Mouse (Mus musculus) stomach, postnatal 0 days (tissue): ENCODE results near the gene Dnah5. TPM values are rescaled to one million over a fixed set of nuclear protein-coding genes. Genes with fewer than 3 reads are reported as not detected.
A peak's percentile ranks its signal among the peaks of the same experiment; 100 is the strongest.

Experiments used
- ATAC-seq: fragments of 200-750 bp; cut with Nextera tagmentation; 2 replicates; pipeline ENCODE4 v1.8.0; 2017; ENCODE audit not compliant: low FRiP score, low TSS enrichment
- DNase-seq: peaks from one replicate; pipeline ENCODE4 v3.0.0-alpha.2; 2016; ENCODE audit warnings: low spot score
- H3K27ac ChIP-seq: fragments of 300-500 bp; sonication (generic); replicated peaks from 2 replicates; pipeline ENCODE4 v1.5.1; 2014; ENCODE audit warnings: mild to moderate bottlenecking, control low read depth
- H3K27me3 ChIP-seq: fragments of 300-500 bp; sonication (generic); 2 replicates; pipeline ENCODE4 v1.6.1; 2014; ENCODE audit warnings: low read length; ENCODE audit not compliant: control insufficient read depth, insufficient read depth
- H3K36me3 ChIP-seq: fragments of 300-500 bp; sonication (generic); 2 replicates; pipeline ENCODE4 v1.6.1; 2014; ENCODE audit warnings: low read length, mixed read lengths; ENCODE audit not compliant: control insufficient read depth, insufficient read depth
- H3K4me1 ChIP-seq: fragments of 300-500 bp; sonication (generic); replicated peaks from 2 replicates; pipeline ENCODE4 v1.6.1; 2014; ENCODE audit warnings: antibody characterized with exemption; ENCODE audit not compliant: control insufficient read depth, insufficient read depth
- H3K4me2 ChIP-seq: fragments of 300-500 bp; sonication (generic); replicated peaks from 2 replicates; pipeline ENCODE4 v1.6.1; 2014; ENCODE audit warnings: low read depth, mild to moderate bottlenecking, control low read depth, moderate library complexity
- H3K4me3 ChIP-seq: fragments of 300-500 bp; sonication (generic); 2 replicates; pipeline ENCODE4 v1.5.1; 2014; ENCODE audit warnings: low read depth, low read length, control low read depth
- H3K9ac ChIP-seq: fragments of 300-500 bp; sonication (generic); 2 replicates; pipeline ENCODE4 v1.6.1; 2014; ENCODE audit warnings: mild to moderate bottlenecking, low read length, control low read depth, mixed read lengths
- H3K9me3 ChIP-seq: fragments of 300-500 bp; sonication (generic); 2 replicates; pipeline ENCODE4 v1.6.1; 2016; ENCODE audit warnings: low read length; ENCODE audit not compliant: control insufficient read depth
- CTCF ChIP-seq: IDR thresholded peaks from 2 replicates; pipeline ENCODE4 v1.5.1; 2016; ENCODE audit warnings: antibody characterized with exemption, low read depth, mild to moderate bottlenecking, moderate library complexity
- EP300 ChIP-seq: optimal IDR thresholded peaks from 2 replicates; pipeline ENCODE3; 2016; ENCODE audit warnings: antibody characterized with exemption
- WGBS: fragments of 180-500 bp; shearing (Covaris S2); extraction: QIAGEN DNeasy Blood & Tissue Kit; methylation state at CpG from one replicate; pipeline ENCODE4 v1.1.7; 2014; 5-methylcytosine and 5-hydroxymethylcytosine counted together
- polyA plus RNA-seq: library from polyadenylated mRNA; unstranded; fragments of >200 nt; fragmentation: Nextera tagmentation; extraction: Ambion mirVana; gene quantifications from 2 replicates; pipeline ENCODE4 v1.2.1, GENCODE M21; 2015

The Dnah5 gene
- 0.01 TPM in 2 replicates for polyA plus RNA-seq

- no peak within 1 kb of the TSS for H3K27ac ChIP-seq
- H3K4me1 ChIP-seq = no peaks in the 10 kb centered on the region
- no peak within 1 kb of the TSS for H3K9ac ChIP-seq
- no peak within 1 kb of the TSS for H3K4me3 ChIP-seq
- DNase-seq (no peak), ATAC-seq (no peak)
- WGBS = 82% methylated on average over 20 of the region's 20 CpGs
- no peak for TF ChIP-seq EP300
- TF ChIP-seq CTCF = no peak
- H3K27me3 ChIP-seq = no peaks in the 10 kb centered on the region
- no peaks in the 10 kb centered on the region for H3K9me3 ChIP-seq
- no peaks in the 10 kb centered on the region for H3K36me3 ChIP-seq
- H3K4me2 ChIP-seq = no peak within 1 kb of the TSS
These were observed at the start of gene Dnah5 for GRCm38 (mm10) chr15:28203111-28204075. Gene Dnah5 (plus strand): TSS chr15:28203752.

GRCm38 (mm10) chr15:28154822-28155501 lies 48.6 kb upstream of the Dnah5 start:
- Histone ChIP-seq H3K4me2 (peak overlapping the region; percentile 48), H3K9me3 (no peaks in the 10 kb centered on the region), H3K27ac (no peak overlapping the region), H3K4me3 (peak overlapping the region; percentile 29), H3K4me1 (no peaks in the 10 kb centered on the region), H3K27me3 (no peaks in the 10 kb centered on the region), H3K9ac (no peak overlapping the region), H3K36me3 (no peaks in the 10 kb centered on the region)
- ATAC-seq (peak; percentile 55; the same call in 1 of the 2 replicates), DNase-seq (peak; percentile 54)
- WGBS = 5% methylated on average over 27 of the region's 27 CpGs
- TF ChIP-seq CTCF = peak; percentile 58
- no peak for TF ChIP-seq EP300

- no peaks in the 10 kb centered on the region for H3K36me3 ChIP-seq
- H3K4me2 ChIP-seq = peak overlapping the region; percentile 56
- H3K27ac ChIP-seq = peak overlapping the region; percentile 65
- ATAC-seq (peak; percentile 90), DNase-seq (peak; percentile 86)
- no peaks in the 10 kb centered on the region for H3K4me1 ChIP-seq
- peak overlapping the region; percentile 47 for H3K9ac ChIP-seq
- H3K27me3 ChIP-seq = no peaks in the 10 kb centered on the region
- TF ChIP-seq EP300 (no peak), CTCF (no peak)
- no peaks in the 10 kb centered on the region for H3K9me3 ChIP-seq
- WGBS = under 1% methylated on average over 19 of the region's 19 CpGs
- peak overlapping the region; percentile 56 for H3K4me3 ChIP-seq
These were observed 44.6 kb upstream of the Dnah5 start for GRCm38 (mm10) chr15:28158771-28159489.

- Histone ChIP-seq H3K9ac (no peak overlapping the region), H3K27ac (no peak overlapping the region), H3K36me3 (no peaks in the 10 kb centered on the region), H3K27me3 (no peaks in the 10 kb centered on the region), H3K4me3 (no peak overlapping the region), H3K9me3 (no peaks in the 10 kb centered on the region), H3K4me2 (no peak overlapping the region), H3K4me1 (no peaks in the 10 kb centered on the region)
- DNase-seq (no peak), ATAC-seq (no peak)
- no peak for TF ChIP-seq EP300
- TF ChIP-seq CTCF = no peak
- 93% methylated on average over 2 of the region's 2 CpGs for WGBS
These were observed 41.3 kb upstream of the Dnah5 start for GRCm38 (mm10) chr15:28162291-28162690.

- Histone ChIP-seq H3K4me1 (no peaks in the 10 kb centered on the region), H3K9me3 (no peaks in the 10 kb centered on the region), H3K27me3 (no peaks in the 10 kb centered on the region), H3K27ac (no peak overlapping the region), H3K36me3 (no peaks in the 10 kb centered on the region), H3K4me3 (no peak overlapping the region), H3K4me2 (no peak overlapping the region), H3K9ac (no peak overlapping the region)
- 79% methylated on average over 7 of the region's 7 CpGs for WGBS
- no peak for DNase-seq
- TF ChIP-seq CTCF (no peak), EP300 (no peak)
- ATAC-seq = no peak
These were observed 38.3 kb upstream of the Dnah5 start for GRCm38 (mm10) chr15:28165234-28165633.
